Mouse (Mus musculus) monocyte, adult 59 days (primary cell): ENCODE data around the gene Rtn1. TPM values are rescaled to one million over a fixed set of nuclear protein-coding genes. Genes with fewer than 3 reads are reported as not detected.

ENCODE experiments used
- total RNA-seq, 2 experiments: library from RNA; stranded (reverse); gene quantifications; one replicate each; pipeline ENCODE4 v1.2.4; 2023

Rtn1 gene
- 10 to 100 TPM; 11.9 to 15.8 TPM for total RNA-seq

DNA sequence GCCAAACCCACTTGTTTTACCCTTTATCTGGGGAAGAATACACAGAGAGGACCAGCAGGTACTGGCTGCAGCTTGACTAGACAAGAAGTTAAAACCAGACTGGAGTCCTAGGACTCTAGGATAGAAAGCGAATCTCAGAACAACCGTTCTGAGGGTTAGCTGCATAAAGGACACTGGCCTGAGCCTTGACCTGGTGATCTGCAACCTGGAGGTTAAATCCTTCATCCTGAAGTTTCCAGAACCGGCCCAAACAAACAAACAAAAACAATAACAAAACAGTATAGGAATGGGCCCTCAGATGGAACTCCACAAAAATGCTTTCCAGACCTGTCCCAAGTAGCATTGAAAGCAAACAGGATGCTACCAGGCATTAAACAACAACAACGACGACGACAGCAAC lies at the start of gene Rtn1:
Rtn1 (minus strand) TSS at position 101 of the 400 bp plus-strand sequence.

DNA sequence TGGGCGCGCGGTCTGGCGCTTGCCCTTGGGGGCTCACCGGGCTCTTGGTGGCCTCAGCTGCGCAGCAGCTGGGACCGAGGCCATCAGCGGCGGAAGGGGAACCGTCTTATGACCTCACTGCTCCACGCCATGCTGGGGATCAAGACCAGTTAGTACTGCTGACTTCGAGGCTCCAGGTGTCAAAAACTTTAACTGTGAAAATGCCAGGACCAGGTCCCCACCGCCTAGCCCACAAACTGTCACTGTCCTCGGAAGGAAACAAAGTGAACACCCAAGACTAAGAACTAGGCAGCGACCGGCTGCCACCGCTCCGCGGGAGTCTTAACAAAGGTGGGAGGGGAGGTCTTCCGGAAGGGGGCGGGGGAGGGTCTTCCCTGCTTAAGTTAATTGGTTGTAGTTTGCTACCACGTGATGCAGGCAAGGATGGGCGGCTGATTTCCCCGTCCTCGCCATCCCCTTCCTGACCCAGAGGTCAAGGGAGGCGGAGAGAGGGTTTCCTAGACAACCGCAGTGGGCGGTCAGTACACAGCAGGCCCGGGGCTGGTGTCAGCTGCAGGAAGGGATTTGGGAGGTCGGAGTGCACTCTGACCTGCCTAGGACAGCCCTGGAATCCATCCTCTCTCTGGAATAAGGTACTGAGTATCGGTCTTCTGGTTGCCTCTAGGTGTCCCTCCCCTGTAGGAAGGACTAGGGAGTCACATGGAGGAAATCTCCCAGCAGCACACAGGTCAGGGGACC lies 33.2 kb upstream of the Rtn1 start, which contains the start of gene Lrrc9:
Lrrc9 (plus strand) TSS at position 28 of the 738 bp plus-strand sequence.

DNA sequence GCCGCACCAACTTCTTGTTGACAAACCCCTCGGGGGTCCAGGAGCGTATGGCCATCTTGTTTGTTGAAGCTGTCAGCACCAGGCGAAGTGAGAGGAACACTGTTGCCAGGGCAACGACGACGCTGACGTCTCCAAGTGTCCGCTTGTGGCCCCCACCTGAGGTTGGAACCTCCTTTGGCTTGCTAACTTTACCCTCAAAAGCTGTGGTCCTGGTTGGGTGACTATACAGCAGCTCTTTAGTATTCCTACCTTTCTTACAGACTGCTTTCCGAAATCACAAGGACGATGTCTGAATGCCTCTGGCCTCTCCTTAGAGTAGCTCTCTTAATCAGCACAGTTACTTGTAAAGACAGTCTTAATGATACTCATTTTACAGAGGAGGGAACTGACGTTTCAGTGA lies 223.9 kb downstream of the Rtn1 start, which contains the start of gene Ccdc175:
Ccdc175 (minus strand) TSS at position 101 of the 400 bp plus-strand sequence.

Other genes with a start within 250 kb of the Rtn1 start
- gene Ccdc175, start 224.0 kb downstream of the Rtn1 start, total RNA-seq: not detected
- not detected for gene Lrrc9, start 32.8 kb upstream of the Rtn1 start, total RNA-seq
- gene Pcnx4, start 127.3 kb upstream of the Rtn1 start, total RNA-seq: 1 to 10 TPM; 1.9 TPM
- gene Gm4756, start 240.6 kb upstream of the Rtn1 start, total RNA-seq: not detected